Mouse (Mus musculus): ENCODE measurements around the gene Cped1. TPM values are rescaled to one million over a fixed set of nuclear protein-coding genes. Genes with fewer than 3 reads are reported as not detected.
A peak's percentile ranks its signal among the peaks of the same experiment; 100 is the strongest.

Cped1 gene
- polyA plus RNA-seq, 1 experiment from 2014 or later = 42.0 TPM

- H3K4me3 ChIP-seq (ENCODE audit: low read depth, low read length) = no peak overlapping the region
- H3K9ac ChIP-seq = no peak overlapping the region
- H3K27ac ChIP-seq (ENCODE audit: low read depth) = no peak overlapping the region
- H3K27me3 ChIP-seq (ENCODE audit: insufficient read depth, low read length) = no peaks in the 10 kb centered on the region
- no peaks in the 10 kb centered on the region for H3K36me3 ChIP-seq (ENCODE audit: insufficient read depth)
- H3K4me2 ChIP-seq = no peak overlapping the region
- no peaks in the 10 kb centered on the region for H3K9me3 ChIP-seq (ENCODE audit: low read depth, low read length)
- ATAC-seq (ENCODE audit: insufficient read depth) = no peak
- no peak for TF ChIP-seq CTCF (IDR thresholded peaks at IDR 0.05; ENCODE audit: low read depth)
- H3K4me1 ChIP-seq (ENCODE audit: insufficient read depth) = 0 out of 2 replicates have a peak, but pooled peaks cover 4% of the 10 kb centered on the region
- DNase-seq = no peak
- 79% methylated on average over 12 of the region's 12 CpGs for WGBS
Measured at GRCm38 (mm10) chr6:22010258-22010657, 24.5 kb downstream of the Cped1 start.

- H3K9me3 ChIP-seq (ENCODE audit: low read depth, low read length) = no peaks in the 10 kb centered on the region
- H3K27me3 ChIP-seq (ENCODE audit: insufficient read depth, low read length) = no peaks in the 10 kb centered on the region
- ATAC-seq (ENCODE audit: insufficient read depth) = peak; percentile 67
Measured at GRCm38 (mm10) chr6:22010761-22011281, 25.1 kb downstream of the Cped1 start.

GRCm38 (mm10) chr6:22011546-22011945 is 25.8 kb downstream of the Cped1 start:
- no peak overlapping the region for H3K27ac ChIP-seq (ENCODE audit: low read depth)

More at GRCm38 (mm10) chr6:22010761-22011281, 25.1 kb downstream of the Cped1 start:
- Histone ChIP-seq H3K36me3 (ENCODE audit: insufficient read depth) (no peaks in the 10 kb centered on the region), H3K4me3 (ENCODE audit: low read depth, low read length) (no peak overlapping the region), H3K9ac (no peak overlapping the region), H3K4me2 (no peak overlapping the region), H3K4me1 (ENCODE audit: insufficient read depth) (0 out of 2 replicates have a peak, but pooled peaks cover 4% of the 10 kb centered on the region), H3K27ac (ENCODE audit: low read depth) (no peak overlapping the region)
- peak; percentile 55 for DNase-seq
- 63% methylated on average over 11 of the region's 11 CpGs for WGBS
- no peak for TF ChIP-seq CTCF (IDR thresholded peaks at IDR 0.05; ENCODE audit: low read depth)

GRCm38 (mm10) chr6:22012099-22012498 is 26.4 kb downstream of the Cped1 start:
- 0 out of 2 replicates have a peak, but pooled peaks cover 4% of the 10 kb centered on the region for H3K4me1 ChIP-seq (ENCODE audit: insufficient read depth)
- no peak overlapping the region for H3K4me2 ChIP-seq
- H3K4me3 ChIP-seq (ENCODE audit: low read depth, low read length) = no peak overlapping the region
- WGBS = 49% methylated on average over 5 of the region's 5 CpGs
- H3K27ac ChIP-seq (ENCODE audit: low read depth) = no peak overlapping the region
- H3K9me3 ChIP-seq (ENCODE audit: low read depth, low read length) = no peaks in the 10 kb centered on the region
- TF ChIP-seq CTCF (IDR thresholded peaks at IDR 0.05; ENCODE audit: low read depth) = no peak
- DNase-seq (no peak), ATAC-seq (ENCODE audit: insufficient read depth) (no peak)
- H3K36me3 ChIP-seq (ENCODE audit: insufficient read depth) = no peaks in the 10 kb centered on the region
- no peaks in the 10 kb centered on the region for H3K27me3 ChIP-seq (ENCODE audit: insufficient read depth, low read length)
- no peak overlapping the region for H3K9ac ChIP-seq

More at GRCm38 (mm10) chr6:22011546-22011945, 25.8 kb downstream of the Cped1 start:
- DNase-seq = peak; percentile 45
- 31% methylated on average over 2 of the region's 2 CpGs for WGBS
- no peak overlapping the region for H3K9ac ChIP-seq
- no peak overlapping the region for H3K4me2 ChIP-seq
- H3K4me1 ChIP-seq (ENCODE audit: insufficient read depth) = 0 out of 2 replicates have a peak, but pooled peaks cover 4% of the 10 kb centered on the region
- no peaks in the 10 kb centered on the region for H3K27me3 ChIP-seq (ENCODE audit: insufficient read depth, low read length)
- no peak overlapping the region for H3K4me3 ChIP-seq (ENCODE audit: low read depth, low read length)
- TF ChIP-seq CTCF (IDR thresholded peaks at IDR 0.05; ENCODE audit: low read depth) = no peak
- H3K36me3 ChIP-seq (ENCODE audit: insufficient read depth) = no peaks in the 10 kb centered on the region
- H3K9me3 ChIP-seq (ENCODE audit: low read depth, low read length) = no peaks in the 10 kb centered on the region
- ATAC-seq (ENCODE audit: insufficient read depth) = no peak

- Histone ChIP-seq H3K9me3 (ENCODE audit: low read depth, low read length) (no peaks in the 10 kb centered on the region), H3K27ac (ENCODE audit: low read depth) (no peak overlapping the region), H3K27me3 (ENCODE audit: insufficient read depth, low read length) (no peaks in the 10 kb centered on the region), H3K36me3 (ENCODE audit: insufficient read depth) (no peaks in the 10 kb centered on the region), H3K4me1 (ENCODE audit: insufficient read depth) (0 out of 2 replicates have a peak, but pooled peaks cover 4% of the 10 kb centered on the region), H3K4me3 (ENCODE audit: low read depth, low read length) (no peak overlapping the region), H3K9ac (no peak overlapping the region), H3K4me2 (no peak overlapping the region)
- TF ChIP-seq CTCF (IDR thresholded peaks at IDR 0.05; ENCODE audit: low read depth) = no peak
- no peak for DNase-seq
- WGBS = 67% methylated on average over 5 of the region's 5 CpGs
- no peak for ATAC-seq (ENCODE audit: insufficient read depth)
Measured at GRCm38 (mm10) chr6:22012501-22012900, 26.8 kb downstream of the Cped1 start.

GRCm38 (mm10) chr6:22013394-22013793 is 27.7 kb downstream of the Cped1 start:
- Histone ChIP-seq H3K9me3 (ENCODE audit: low read depth, low read length) (no peaks in the 10 kb centered on the region), H3K36me3 (ENCODE audit: insufficient read depth) (no peaks in the 10 kb centered on the region), H3K4me1 (ENCODE audit: insufficient read depth) (0 out of 2 replicates have a peak, but pooled peaks cover 4% of the 10 kb centered on the region), H3K4me3 (ENCODE audit: low read depth, low read length) (no peak overlapping the region), H3K4me2 (no peak overlapping the region), H3K27me3 (ENCODE audit: insufficient read depth, low read length) (no peaks in the 10 kb centered on the region), H3K9ac (no peak overlapping the region), H3K27ac (ENCODE audit: low read depth) (no peak overlapping the region)
- no peak for TF ChIP-seq CTCF (IDR thresholded peaks at IDR 0.05; ENCODE audit: low read depth)
- ATAC-seq (ENCODE audit: insufficient read depth) (no peak), DNase-seq (no peak)
- 88% methylated on average over 3 of the region's 3 CpGs for WGBS

- no peak overlapping the region for H3K27ac ChIP-seq (ENCODE audit: low read depth)
- H3K4me3 ChIP-seq (ENCODE audit: low read depth, low read length) = no peak overlapping the region
- H3K27me3 ChIP-seq (ENCODE audit: insufficient read depth, low read length) = no peaks in the 10 kb centered on the region
- H3K4me1 ChIP-seq (ENCODE audit: insufficient read depth) = 0 out of 2 replicates have a peak, but pooled peaks cover 8% of the 10 kb centered on the region
- DNase-seq (no peak), ATAC-seq (ENCODE audit: insufficient read depth) (no peak)
- H3K9ac ChIP-seq = no peak overlapping the region
- H3K36me3 ChIP-seq (ENCODE audit: insufficient read depth) = no peaks in the 10 kb centered on the region
- WGBS = 92% methylated on average over 6 of the region's 6 CpGs
- H3K9me3 ChIP-seq (ENCODE audit: low read depth, low read length) = no peaks in the 10 kb centered on the region
- no peak for TF ChIP-seq CTCF (IDR thresholded peaks at IDR 0.05; ENCODE audit: low read depth)
- H3K4me2 ChIP-seq = no peak overlapping the region
Measured at GRCm38 (mm10) chr6:22014291-22014911, 28.7 kb downstream of the Cped1 start.
